ENCODE assay signal across 8 mouse cellular contexts in the genomic region with DNA sequence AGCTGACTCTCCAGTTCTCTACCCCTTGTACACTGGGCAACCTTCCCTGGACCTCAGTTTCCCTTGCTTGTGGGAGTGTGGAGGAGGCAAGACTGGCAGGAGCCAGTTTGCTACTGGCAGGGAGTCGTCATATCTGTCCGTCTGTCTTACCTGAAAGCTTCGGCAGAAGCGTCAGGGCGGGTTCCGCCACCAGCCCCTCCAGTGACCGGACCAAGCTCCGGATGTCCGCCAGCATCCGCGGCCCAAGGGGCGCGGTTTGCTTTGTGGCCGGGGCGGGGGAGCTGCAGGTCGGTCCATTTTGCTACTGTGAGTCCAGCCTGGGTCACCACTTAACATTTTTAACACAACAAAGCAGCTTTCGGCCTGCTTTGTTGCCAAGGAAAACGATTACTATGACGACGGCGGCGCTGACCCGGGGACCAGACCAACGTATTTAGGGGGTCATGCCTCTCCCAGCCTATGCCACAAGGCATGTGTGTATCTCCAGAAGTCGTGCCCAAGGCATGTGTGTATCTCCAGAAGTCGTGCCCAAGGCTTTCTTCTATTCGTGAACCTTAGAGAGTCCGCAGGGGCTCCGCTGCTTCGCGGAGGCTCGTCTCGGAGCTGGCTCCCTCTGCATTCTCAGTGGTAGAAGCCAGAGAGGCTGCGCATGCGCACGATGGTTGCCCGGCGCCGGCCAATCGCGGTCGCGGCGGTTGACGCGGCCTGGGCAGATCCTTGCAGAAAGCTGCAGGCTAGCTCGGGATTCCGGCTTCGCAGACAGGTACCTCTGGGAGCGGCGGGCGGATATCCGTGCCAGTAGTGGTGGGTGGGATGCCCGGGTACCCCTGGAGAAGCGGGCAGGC. TPM values are rescaled to one million over a fixed set of nuclear protein-coding genes. Genes with fewer than 3 reads are reported as not detected.
DNase-seq lines count a peak whose midpoint lies in the region; ATAC-seq and TF ChIP-seq lines count a peak whose summit lies in the region.

A gene (minus strand): TSS at position 426 of the 845 bp plus-strand sequence.
A gene (plus strand): TSS at position 669 of the 845 bp plus-strand sequence.

- no peak for TF ChIP-seq CTCF in bone marrow, adult 2 months (IDR thresholded peaks at IDR 0.05; ENCODE audit: control insufficient read depth, insufficient read depth, low read length)

- WGBS in bone marrow, adult 2 months: under 1% methylated on average over 55 of the region's 55 CpGs
- WGBS in embryonic facial prominence, embryonic 15.5 days: under 1% methylated on average over 55 of the region's 55 CpGs
- under 1% methylated on average over 55 of the region's 55 CpGs for WGBS in heart, embryonic 10.5 days
- WGBS in kidney, embryonic 15.5 days: under 1% methylated on average over 55 of the region's 55 CpGs

- H3K27me3 ChIP-seq in embryonic facial prominence, embryonic 15.5 days: no peaks in the 10 kb centered on the region
- no peaks in the 10 kb centered on the region for H3K27me3 ChIP-seq in heart, embryonic 10.5 days (ENCODE audit: insufficient read depth, poor library complexity, severe bottlenecking)
- H3K27me3 ChIP-seq in kidney, embryonic 15.5 days: no peaks in the 10 kb centered on the region

- peak within 1 kb of the TSS; percentile 93 for H3K4me2 ChIP-seq in embryonic facial prominence, embryonic 15.5 days (replicated peaks)
- peak within 1 kb of the TSS; percentile 88 for H3K4me2 ChIP-seq in kidney, embryonic 15.5 days

- peak; percentile 82 for ATAC-seq in embryonic facial prominence, embryonic 15.5 days (ENCODE audit: insufficient number of reproducible peaks, low FRiP score, low TSS enrichment, low read depth)
- ATAC-seq in kidney, embryonic 15.5 days (replicated peaks; ENCODE audit: low FRiP score): peak; percentile 93
- ATAC-seq in monocyte, adult 5-6 weeks (replicated peaks; ENCODE audit: insufficient number of reproducible peaks, low FRiP score, low TSS enrichment, poor library complexity, severe bottlenecking): peak; percentile 77

- DNase-seq in 416B (ENCODE audit: low read depth): peak; percentile 92
- peak; percentile 98 for DNase-seq in heart, embryonic 10.5 days (ENCODE audit: low spot score)
- DNase-seq in liver: peak; percentile 97
- peak; percentile 95 to 99 for DNase-seq in spleen, postnatal 4 days (ENCODE audit: low spot score in 2 of 2)

- no peaks in the 10 kb centered on the region for H3K9me3 ChIP-seq in embryonic facial prominence, embryonic 15.5 days (replicated peaks)
- H3K9me3 ChIP-seq in heart, embryonic 10.5 days: no peaks in the 10 kb centered on the region
- H3K9me3 ChIP-seq in kidney, embryonic 15.5 days (replicated peaks): no peaks in the 10 kb centered on the region

- peak within 1 kb of the TSS; percentile 74 for H3K9ac ChIP-seq in embryonic facial prominence, embryonic 15.5 days
- peak within 1 kb of the TSS; percentile 76 for H3K9ac ChIP-seq in kidney, embryonic 15.5 days

- peak within 1 kb of the TSS; percentile 84 for H3K4me3 ChIP-seq in bone marrow, adult 2 months (replicated peaks; ENCODE audit: control insufficient read depth, low read depth, low read length)
- H3K4me3 ChIP-seq in embryonic facial prominence, embryonic 15.5 days (replicated peaks): peak within 1 kb of the TSS; percentile 68
- H3K4me3 ChIP-seq in heart, embryonic 10.5 days: peak within 1 kb of the TSS; percentile 85
- peak within 1 kb of the TSS; percentile 72 for H3K4me3 ChIP-seq in kidney, embryonic 15.5 days (replicated peaks)

- peak within 1 kb of the TSS; percentile 91 for H3K27ac ChIP-seq in bone marrow, adult 2 months (ENCODE audit: control insufficient read depth, insufficient read depth, low read depth, low read length, poor library complexity)
- peak within 1 kb of the TSS; percentile 92 for H3K27ac ChIP-seq in embryonic facial prominence, embryonic 15.5 days (replicated peaks)
- peak within 1 kb of the TSS; percentile 98 for H3K27ac ChIP-seq in heart, embryonic 10.5 days
- H3K27ac ChIP-seq in kidney, embryonic 15.5 days: peak within 1 kb of the TSS; percentile 98

- H3K36me3 ChIP-seq in embryonic facial prominence, embryonic 15.5 days: peaks cover 18% of the 10 kb centered on the region
- H3K36me3 ChIP-seq in heart, embryonic 10.5 days: peaks cover 21% of the 10 kb centered on the region
- peaks cover 24% of the 10 kb centered on the region for H3K36me3 ChIP-seq in kidney, embryonic 15.5 days

- no peaks in the 10 kb centered on the region for H3K4me1 ChIP-seq in bone marrow, adult 2 months (ENCODE audit: control insufficient read depth, insufficient read depth, low read length)
- H3K4me1 ChIP-seq in embryonic facial prominence, embryonic 15.5 days: peaks cover 11% of the 10 kb centered on the region
- peaks cover 14% of the 10 kb centered on the region for H3K4me1 ChIP-seq in heart, embryonic 10.5 days
- H3K4me1 ChIP-seq in kidney, embryonic 15.5 days: peaks cover 11% of the 10 kb centered on the region

- TF ChIP-seq POLR2A in bone marrow, adult 2 months (IDR thresholded peaks at IDR 0.05; ENCODE audit: borderline replicate concordance, control insufficient read depth, low read depth, low read length): peak; percentile 69; the same call in 1 of the 2 replicates

RNA-seq across cellular contexts. Expression of the first gene that starts in this region (rescaled TPM):
- polyA plus RNA-seq in bone marrow, adult 2 months (2011; ENCODE audit: insufficient read depth, insufficient read length, low replicate concordance, missing spikeins): 2.7 and 8.5 TPM in 2 replicates
- 1.8 and 1.9 TPM in 2 replicates for polyA plus RNA-seq in embryonic facial prominence, embryonic 15.5 days (2015; fragmentation: Nextera tagmentation; extraction: Ambion mirVana)
- polyA plus RNA-seq in heart, embryonic 10.5 days (2016; fragmentation: Nextera tagmentation; extraction: Ambion mirVana): 0.55 and 1.1 TPM in 2 replicates
- polyA plus RNA-seq in kidney, embryonic 15.5 days (2015; fragmentation: Nextera tagmentation; extraction: Ambion mirVana): 1.3 and 1.5 TPM in 2 replicates
- 1.0 to 4.5 TPM (median 1.3 TPM) in 3 replicates for total RNA-seq in monocyte, adult 5-6 weeks (2017)

RNA-seq across cellular contexts. Expression of the second gene that starts in this region (rescaled TPM):
- polyA plus RNA-seq in bone marrow, adult 2 months (2011; ENCODE audit: insufficient read depth, insufficient read length, low replicate concordance, missing spikeins): 7.4 and 13.3 TPM in 2 replicates
- polyA plus RNA-seq in embryonic facial prominence, embryonic 15.5 days (2015; fragmentation: Nextera tagmentation; extraction: Ambion mirVana): 67.3 and 78.6 TPM in 2 replicates
- polyA plus RNA-seq in heart, embryonic 10.5 days (2016; fragmentation: Nextera tagmentation; extraction: Ambion mirVana): 42.9 and 48.9 TPM in 2 replicates
- polyA plus RNA-seq in kidney, embryonic 15.5 days (2015; fragmentation: Nextera tagmentation; extraction: Ambion mirVana): 51.5 and 56.6 TPM in 2 replicates
- 12.1 to 23.7 TPM (median 18.3 TPM) in 3 replicates for total RNA-seq in monocyte, adult 5-6 weeks (2017)

Comparison
In these comparisons a context has a peak if more than half of its experiments do, and no peak if none do; other contexts are left out.
1. Peak in every context shown above with its lines: DNase-seq, ATAC-seq, H3K4me3 ChIP-seq and H3K27ac ChIP-seq.